Mouse (Mus musculus): Measurements from ENCODE around the gene Rpgrip1l. TPM values are rescaled to one million over a fixed set of nuclear protein-coding genes. Genes with fewer than 3 reads are reported as not detected.

Rpgrip1l gene
- polyA plus RNA-seq, 3 experiments from 2014 or later = 1.8 to 3.8 (median 2.9) TPM

- ATAC-seq = no peak
These were observed 43.6 kb downstream of the Rpgrip1l start for GRCm38 (mm10) chr8:91269374-91269958.

GRCm38 (mm10) chr8:91264564-91264963, 48.5 kb downstream of the Rpgrip1l start:
- no peak for ATAC-seq

GRCm38 (mm10) chr8:91263939-91264338, 49.1 kb downstream of the Rpgrip1l start:
- no peak for ATAC-seq

DNA sequence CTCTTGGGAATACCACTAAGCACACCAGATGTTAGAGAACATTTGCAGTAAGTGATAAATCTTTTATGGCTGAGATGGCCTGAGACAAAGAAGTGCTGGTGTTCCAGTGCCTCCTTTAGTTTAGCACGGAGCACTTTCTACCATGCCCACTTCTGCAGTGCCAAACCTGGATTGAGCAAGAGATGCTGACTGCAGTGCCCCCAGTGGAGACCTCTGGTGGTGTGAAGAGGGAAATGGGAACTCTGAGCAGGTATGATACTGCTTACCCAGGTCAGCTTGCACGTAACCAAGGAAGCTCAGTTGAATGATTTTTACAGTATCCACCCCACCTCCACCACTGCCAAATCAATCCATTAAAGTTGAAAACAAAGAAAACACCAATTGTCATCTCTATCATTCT, 51.5 kb downstream of the Rpgrip1l start:
- no peak for ATAC-seq

DNA sequence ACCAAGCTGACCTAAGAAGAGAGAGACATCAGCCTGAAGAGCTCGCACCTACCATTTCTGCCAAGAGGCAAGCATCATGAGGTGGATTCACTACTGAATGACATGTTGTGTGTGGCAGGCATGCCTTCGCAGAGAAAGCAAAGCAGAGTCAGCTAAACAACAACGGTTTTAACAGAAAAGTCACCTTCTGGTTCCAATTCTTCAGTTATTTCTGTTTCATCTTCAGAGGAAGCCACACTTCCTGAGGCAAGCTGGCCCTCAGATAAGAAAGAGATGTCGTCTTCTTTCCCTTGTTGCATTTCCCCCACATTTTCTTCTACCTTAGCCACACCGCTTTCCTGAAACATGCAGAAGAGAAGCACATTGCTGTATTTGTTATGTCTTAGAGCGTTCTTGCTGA, 62.1 kb downstream of the Rpgrip1l start:
- ATAC-seq = no peak

GRCm38 (mm10) chr8:91249758-91250466, 63.1 kb downstream of the Rpgrip1l start:
- no peak for ATAC-seq

DNA sequence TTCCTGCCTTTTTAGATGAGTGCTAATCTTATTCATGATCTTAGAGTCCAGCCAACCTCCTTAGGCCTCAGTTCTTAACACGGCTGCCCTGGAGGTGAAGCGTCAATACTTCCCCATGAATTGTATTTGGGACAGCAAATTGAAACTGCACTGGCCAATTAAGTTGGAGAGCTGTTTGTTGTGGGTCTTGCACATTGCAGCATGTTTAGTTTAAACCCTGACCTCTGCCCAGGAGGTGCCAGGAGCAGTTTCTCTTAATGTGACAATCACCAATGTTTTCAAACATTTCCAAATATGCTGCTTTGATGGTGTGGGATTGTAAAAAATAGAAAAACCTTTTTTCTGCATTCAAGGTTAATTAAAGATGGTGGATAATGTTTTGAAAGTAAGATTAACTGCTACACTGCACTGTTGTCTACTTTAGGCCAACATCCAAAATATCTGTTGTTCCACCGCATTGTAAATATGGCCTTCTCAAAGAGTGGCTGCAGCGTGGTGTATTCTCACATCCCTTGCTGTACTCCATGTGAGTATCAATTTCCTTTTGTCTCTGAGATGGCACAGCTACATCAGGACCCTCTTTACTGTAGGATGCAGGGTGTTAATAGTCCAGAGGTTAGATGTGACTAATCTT, 67.1 kb downstream of the Rpgrip1l start:
- no peak for ATAC-seq

GRCm38 (mm10) chr8:91242721-91243120, 70.3 kb downstream of the Rpgrip1l start:
- ATAC-seq = no peak

DNA sequence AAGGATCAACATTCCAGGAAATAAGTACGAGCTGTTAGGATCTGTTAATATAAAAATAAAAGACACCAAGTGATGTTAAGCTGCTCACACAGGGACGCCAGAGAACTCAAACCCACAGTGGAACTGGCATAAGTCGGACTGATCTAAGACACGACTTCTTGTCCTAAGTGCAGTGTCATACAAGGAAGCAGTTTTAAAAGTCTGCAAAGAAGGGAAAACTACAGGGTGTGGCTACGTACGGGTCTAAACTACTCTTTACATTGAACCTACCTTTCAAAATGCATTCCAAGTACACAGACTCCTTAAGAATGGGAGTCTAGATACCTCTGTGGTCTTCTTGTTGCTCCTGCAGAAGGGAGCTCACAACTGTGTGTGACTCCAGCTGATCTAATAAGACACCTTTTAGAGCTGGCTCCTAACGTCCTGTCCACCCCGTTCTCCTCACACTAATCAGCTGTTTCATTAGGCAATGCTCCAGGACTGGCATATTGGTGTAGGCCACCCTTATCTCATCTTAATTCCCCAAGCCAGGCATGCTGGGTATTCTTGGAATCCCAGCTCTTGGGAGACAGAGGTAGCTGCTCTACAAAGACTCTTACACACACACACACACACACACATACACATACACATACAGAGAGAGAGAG, 71.1 kb downstream of the Rpgrip1l start:
- no peak for ATAC-seq

DNA sequence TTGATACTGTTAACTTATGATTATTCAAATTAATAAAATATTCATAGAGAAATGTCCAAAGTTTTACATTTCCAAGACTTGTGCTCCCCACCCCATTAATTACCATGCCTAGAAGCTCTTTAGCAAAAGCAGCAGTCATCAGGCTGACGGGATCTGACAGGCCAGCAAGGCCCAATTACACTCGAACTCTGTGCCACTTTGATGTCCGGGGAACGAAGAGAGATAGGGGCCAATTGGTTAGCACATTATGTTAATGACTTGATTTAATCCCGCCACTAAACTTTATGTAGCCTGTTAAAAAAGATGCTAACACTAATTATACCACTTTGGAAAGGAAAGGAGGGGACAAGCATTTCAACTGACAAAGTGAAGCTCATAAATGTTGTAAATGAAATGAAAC, 71.7 kb downstream of the Rpgrip1l start:
- no peak for ATAC-seq

- ATAC-seq = no peak
These were observed 75.9 kb downstream of the Rpgrip1l start for GRCm38 (mm10) chr8:91237191-91237590.

- ATAC-seq = no peak
These were observed 79.0 kb downstream of the Rpgrip1l start for GRCm38 (mm10) chr8:91234097-91234496.

- ATAC-seq = no peak
These were observed 85.6 kb downstream of the Rpgrip1l start for GRCm38 (mm10) chr8:91227421-91227841.

DNA sequence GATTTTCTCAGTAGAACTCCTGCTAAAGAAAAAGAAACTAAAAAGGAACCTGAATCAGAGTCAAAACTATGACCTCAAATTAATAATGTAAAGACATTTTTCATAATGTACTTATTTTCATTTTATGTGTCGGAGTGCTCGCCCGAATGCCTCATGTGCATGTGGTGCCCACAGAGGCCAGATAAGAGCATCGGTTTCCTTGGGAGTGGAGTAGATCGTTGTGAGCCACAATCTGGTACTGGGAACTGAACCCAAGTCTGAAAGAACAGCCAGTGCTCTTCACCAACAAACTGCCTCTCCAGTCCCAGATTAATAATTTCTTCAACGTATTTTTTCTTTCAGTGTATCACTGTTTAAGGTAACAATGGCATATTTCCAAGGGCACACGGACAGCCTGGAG, 88.8 kb downstream of the Rpgrip1l start:
- ATAC-seq = no peak

- ATAC-seq = no peak
These were observed 91.2 kb downstream of the Rpgrip1l start for GRCm38 (mm10) chr8:91221841-91222240.

GRCm38 (mm10) chr8:91218271-91218670, 94.8 kb downstream of the Rpgrip1l start:
- no peak for ATAC-seq

DNA sequence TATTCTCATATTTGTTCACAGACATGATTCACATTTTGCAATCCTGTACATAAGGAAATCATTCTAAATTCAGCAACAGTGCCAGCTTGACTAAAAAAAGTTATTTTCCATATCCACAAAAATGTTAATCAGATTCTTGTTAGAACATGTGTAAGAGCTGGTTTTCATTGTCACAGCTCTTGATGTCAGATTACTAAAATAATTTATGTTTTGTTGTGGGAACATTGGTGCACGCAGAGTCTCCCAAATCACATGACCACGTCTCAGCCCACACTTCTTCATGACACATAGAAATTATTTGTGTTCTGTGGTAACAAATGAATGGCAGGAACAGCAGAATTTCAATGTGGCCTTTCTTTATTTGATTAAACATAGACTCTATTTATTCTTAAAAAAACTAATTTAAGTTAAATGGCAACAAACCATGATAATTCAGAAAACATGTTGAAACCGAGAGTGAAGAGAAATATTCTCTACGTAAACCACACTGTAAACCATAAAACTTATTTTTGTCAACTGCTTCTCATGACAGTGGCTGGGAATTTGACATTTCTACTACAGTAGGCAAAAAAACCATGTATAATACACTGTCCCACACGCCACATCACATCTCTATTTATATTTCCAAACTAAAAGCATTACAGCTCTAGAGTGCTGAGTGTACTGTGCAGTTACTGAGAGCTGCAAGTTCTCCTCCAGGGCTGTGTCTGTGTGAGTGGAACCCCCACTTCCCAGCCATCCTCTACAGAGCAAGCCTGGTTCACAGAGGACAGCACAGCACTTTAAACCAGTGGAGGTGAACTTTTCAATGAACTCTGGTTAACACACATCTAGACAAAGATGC, 95.8 kb downstream of the Rpgrip1l start:
- ATAC-seq = no peak

GRCm38 (mm10) chr8:91214287-91214686, 98.8 kb downstream of the Rpgrip1l start:
- ATAC-seq = no peak

- ATAC-seq = no peak
These were observed 100.1 kb downstream of the Rpgrip1l start for GRCm38 (mm10) chr8:91212948-91213347.

DNA sequence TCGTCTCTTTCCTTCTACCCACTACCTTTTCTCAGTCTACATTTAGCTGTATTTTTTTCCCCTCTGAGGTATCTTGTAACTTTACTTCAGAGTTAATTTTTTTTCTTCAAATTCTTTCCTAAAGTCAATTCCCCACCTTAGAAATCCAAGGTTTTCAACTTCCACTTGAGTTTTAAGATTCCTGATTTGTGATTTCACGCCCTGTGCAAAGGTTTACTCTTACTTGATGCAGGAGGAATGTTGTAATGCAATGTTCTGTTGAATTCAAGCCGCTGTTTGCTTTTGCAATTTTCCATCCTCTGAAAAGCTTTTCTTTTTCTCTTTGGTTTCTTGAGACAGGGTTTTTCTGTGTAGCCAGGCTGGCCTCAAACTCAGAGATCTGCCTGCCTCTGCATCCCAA, 103.4 kb downstream of the Rpgrip1l start:
- ATAC-seq = no peak

- no peak for ATAC-seq
These were observed 105.4 kb downstream of the Rpgrip1l start for GRCm38 (mm10) chr8:91207676-91208075.

DNA sequence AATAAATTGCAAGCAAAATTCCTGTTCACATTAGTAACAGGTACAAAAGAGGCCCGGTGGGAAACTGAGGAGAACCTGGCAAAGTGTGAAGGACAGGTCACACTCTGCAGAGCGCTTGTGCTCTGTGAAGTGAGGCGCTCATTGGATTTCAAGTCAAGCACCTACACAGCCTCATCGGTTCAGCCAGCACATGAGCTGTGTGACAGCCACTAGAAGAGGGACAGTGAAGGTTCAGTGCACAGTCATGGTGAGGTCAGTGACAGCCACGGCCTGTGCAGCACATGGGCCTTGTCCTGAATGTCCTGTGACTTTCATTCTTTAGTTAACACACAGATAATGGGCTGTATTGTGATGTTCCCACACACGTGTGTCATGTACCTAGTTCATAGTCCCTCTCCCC, 107.2 kb downstream of the Rpgrip1l start:
- no peak for ATAC-seq

GRCm38 (mm10) chr8:91201184-91201583, 111.9 kb downstream of the Rpgrip1l start:
- no peak for ATAC-seq

Data from inflammation-experienced regulatory T-cells, adult 6 months (primary cell).